Mouse (Mus musculus) embryonic facial prominence, embryonic 14.5 days (tissue): Measurements from ENCODE around the gene Txnrd2. TPM values are rescaled to one million over a fixed set of nuclear protein-coding genes. Genes with fewer than 3 reads are reported as not detected.

ENCODE experiments used
- ATAC-seq: fragments of 200-750 bp; cut with Nextera tagmentation; 2 replicates; pipeline ENCODE4 v1.8.0; 2017; ENCODE audit warnings: low read depth, moderate number of reproducible peaks, moderate TSS enrichment
- DNase-seq: peaks from one replicate; pipeline ENCODE4 v3.0.0-alpha.2; 2015; ENCODE audit warnings: low spot score
- H3K27ac ChIP-seq: fragments of 300-500 bp; sonication (generic); replicated peaks from 2 replicates; pipeline ENCODE4 v1.5.1; 2014; ENCODE audit warnings: low read depth, mild to moderate bottlenecking, low read length, moderate library complexity
- H3K27me3 ChIP-seq: fragments of 300-500 bp; sonication (generic); replicated peaks from 2 replicates; pipeline ENCODE4 v1.6.1; 2014; ENCODE audit warnings: low read length; ENCODE audit not compliant: control insufficient read depth, insufficient read depth
- H3K36me3 ChIP-seq: fragments of 300-500 bp; sonication (generic); 2 replicates; pipeline ENCODE4 v1.6.1; 2014; ENCODE audit warnings: low read length, mixed read lengths; ENCODE audit not compliant: control insufficient read depth, insufficient read depth
- H3K4me1 ChIP-seq: fragments of 300-500 bp; sonication (generic); 2 replicates; pipeline ENCODE4 v1.6.1; 2014; ENCODE audit warnings: antibody characterized with exemption, low read length; ENCODE audit not compliant: control insufficient read depth, insufficient read depth
- H3K4me2 ChIP-seq: fragments of 300-500 bp; sonication (generic); 2 replicates; pipeline ENCODE4 v1.6.1; 2014; ENCODE audit warnings: low read depth, mild to moderate bottlenecking, low read length, moderate library complexity, mixed read lengths
- H3K4me3 ChIP-seq: fragments of 300-500 bp; sonication (generic); 2 replicates; pipeline ENCODE4 v1.5.1; 2014; ENCODE audit warnings: low read depth, mild to moderate bottlenecking, low read length
- H3K9ac ChIP-seq: fragments of 300-500 bp; sonication (generic); 2 replicates; pipeline ENCODE4 v1.6.1; 2014; ENCODE audit warnings: low read depth, mild to moderate bottlenecking, low read length, moderate library complexity, mixed read lengths
- H3K9me3 ChIP-seq: fragments of 300-500 bp; sonication (generic); 2 replicates; pipeline ENCODE4 v1.6.1; 2016; ENCODE audit warnings: low read length; ENCODE audit not compliant: control insufficient read depth
- WGBS: fragments of 180-500 bp; shearing (Covaris S2); extraction: QIAGEN DNeasy Blood & Tissue Kit; methylation state at CpG from one replicate; pipeline ENCODE4 v1.1.7; 2014; 5-methylcytosine and 5-hydroxymethylcytosine counted together
- polyA plus RNA-seq: library from polyadenylated mRNA; unstranded; fragments of >200 nt; fragmentation: Nextera tagmentation; extraction: Ambion mirVana; gene quantifications from 2 replicates; pipeline ENCODE4 v1.2.1, GENCODE M21; 2014

Txnrd2 gene
- polyA plus RNA-seq, 1 experiment from 2014 or later, result 14.7 TPM

- H3K9me3 ChIP-seq, result no peaks in the 10 kb centered on the region
- no peak for ATAC-seq
- H3K4me2 ChIP-seq, result no peak overlapping the region
- no peak overlapping the region for H3K27ac ChIP-seq
- H3K4me1 ChIP-seq, result peaks cover 12% of the 10 kb centered on the region
- H3K4me3 ChIP-seq, result no peak overlapping the region
- DNase-seq, result no peak
- no peak overlapping the region for H3K9ac ChIP-seq
- WGBS, result 88% methylated on average over 6 of the region's 6 CpGs
- H3K27me3 ChIP-seq, result no peaks in the 10 kb centered on the region
- H3K36me3 ChIP-seq, result peaks cover 27% of the 10 kb centered on the region
These were observed 75.3 kb downstream of the Txnrd2 start for GRCm38 (mm10) chr16:18501531-18501930.

DNA sequence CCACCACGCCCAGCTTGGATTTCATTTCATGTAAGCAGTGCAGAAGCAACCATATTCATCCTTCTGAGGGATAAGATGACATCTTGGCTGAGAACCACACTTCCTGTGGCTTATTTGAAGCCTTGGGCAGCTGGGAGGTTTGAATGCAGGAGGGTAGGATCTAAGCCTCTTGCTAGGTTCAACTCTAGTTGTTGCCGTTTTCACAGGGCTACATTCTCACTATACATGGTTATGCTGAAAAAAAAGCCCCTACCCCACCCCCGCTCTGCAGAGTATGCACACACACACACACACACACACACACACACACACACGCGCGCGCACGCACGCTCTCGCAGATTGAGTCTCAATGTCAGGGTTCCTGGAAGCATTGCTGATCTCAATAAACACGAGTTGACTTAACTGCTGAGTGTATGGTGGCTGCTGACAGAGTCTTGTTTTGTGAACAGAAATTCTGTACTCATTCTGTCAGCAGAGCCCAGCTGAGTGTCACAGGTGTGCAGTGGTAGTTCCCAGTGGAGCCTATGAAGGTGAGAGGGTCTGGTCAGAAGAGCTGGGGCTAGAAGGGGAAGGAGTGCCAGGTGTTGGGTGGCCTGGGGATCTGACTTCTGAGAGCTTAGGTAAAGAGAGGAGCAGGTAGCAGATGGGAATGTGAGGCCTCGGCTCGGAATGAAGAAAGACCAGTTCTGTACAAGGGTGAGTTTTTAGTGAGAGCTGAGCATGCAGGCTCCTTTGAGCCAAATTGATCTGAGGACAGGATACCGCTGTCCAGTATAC lies 77.6 kb downstream of the Txnrd2 start:
- DNase-seq (no peak), ATAC-seq (no peak)
- H3K27ac ChIP-seq, result no peak overlapping the region
- H3K9me3 ChIP-seq, result no peaks in the 10 kb centered on the region
- 82% methylated on average over 14 of the region's 14 CpGs for WGBS
- no peak overlapping the region for H3K9ac ChIP-seq
- H3K4me3 ChIP-seq, result no peak overlapping the region
- H3K4me1 ChIP-seq, result peaks cover 12% of the 10 kb centered on the region
- H3K27me3 ChIP-seq, result no peaks in the 10 kb centered on the region
- no peak overlapping the region for H3K4me2 ChIP-seq
- peaks cover 27% of the 10 kb centered on the region for H3K36me3 ChIP-seq

DNA sequence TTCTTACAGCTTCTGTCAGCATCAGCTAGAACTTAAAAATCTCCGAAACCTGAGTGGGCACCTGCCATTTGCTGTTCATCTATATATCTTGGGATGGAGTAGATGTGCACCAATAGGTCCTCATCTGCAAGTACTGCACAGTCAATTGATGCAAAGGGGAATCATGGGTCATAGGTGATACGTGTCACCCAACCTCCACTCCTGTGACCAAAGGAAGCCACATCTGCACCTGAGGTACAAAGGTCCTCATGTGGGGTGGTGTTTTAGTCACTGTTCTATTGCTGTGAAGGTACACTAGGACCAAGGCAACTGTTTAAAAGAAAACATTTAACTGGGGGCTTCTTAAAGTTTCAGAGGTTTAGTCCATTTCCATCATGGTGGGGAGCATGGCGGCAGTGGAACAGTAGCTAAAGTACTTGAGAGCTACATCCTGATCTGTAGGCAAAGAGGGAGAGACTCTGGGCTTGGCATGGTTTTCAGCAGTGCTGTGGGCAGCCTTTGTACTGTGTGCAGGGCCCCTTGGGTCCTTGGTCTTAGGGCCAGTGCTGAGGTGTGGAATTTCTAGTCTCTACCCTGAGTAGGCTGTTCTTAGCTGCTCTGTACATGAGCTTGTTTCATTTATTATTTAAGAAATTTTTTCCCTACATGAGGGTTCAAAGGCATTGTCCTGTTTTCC lies 80.5 kb downstream of the Txnrd2 start:
- Histone ChIP-seq H3K27ac (no peak overlapping the region), H3K4me3 (no peak overlapping the region), H3K36me3 (peaks cover 17% of the 10 kb centered on the region), H3K9ac (no peak overlapping the region), H3K9me3 (no peaks in the 10 kb centered on the region), H3K4me2 (no peak overlapping the region), H3K4me1 (no peaks in the 10 kb centered on the region), H3K27me3 (no peaks in the 10 kb centered on the region)
- no peak for DNase-seq
- ATAC-seq, result no peak
- 89% methylated on average over 3 of the region's 3 CpGs for WGBS

DNA sequence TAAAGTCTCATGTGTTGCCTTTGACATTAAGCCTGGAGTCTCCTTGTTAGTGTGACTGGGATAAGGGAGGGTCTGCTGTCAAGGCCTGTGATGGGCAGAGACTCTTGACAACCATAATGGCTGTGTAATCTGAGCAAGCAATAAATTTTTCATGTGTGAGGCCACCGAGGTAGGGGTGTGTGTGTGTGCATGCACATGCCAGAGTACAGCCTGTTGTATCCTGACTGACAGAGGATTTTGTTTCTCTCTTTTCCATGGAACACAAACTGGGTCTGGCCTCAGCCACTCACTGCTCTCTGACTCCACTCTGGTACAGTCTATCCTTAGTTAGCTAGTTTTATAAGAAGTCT lies 81.0 kb downstream of the Txnrd2 start:
- Histone ChIP-seq H3K9me3 (no peaks in the 10 kb centered on the region), H3K4me3 (no peak overlapping the region), H3K27me3 (no peaks in the 10 kb centered on the region), H3K4me2 (no peak overlapping the region), H3K36me3 (peaks cover 12% of the 10 kb centered on the region), H3K4me1 (no peaks in the 10 kb centered on the region), H3K27ac (no peak overlapping the region), H3K9ac (no peak overlapping the region)
- DNase-seq (no peak), ATAC-seq (peak; percentile 23; the same call in 1 of the 2 replicates)
- 12% methylated on average over 1 of the region's 1 CpGs for WGBS

GRCm38 (mm10) chr16:18511741-18512140 lies 85.6 kb downstream of the Txnrd2 start:
- ATAC-seq, result no peak
- Histone ChIP-seq H3K4me2 (no peak overlapping the region), H3K4me3 (no peak overlapping the region), H3K9me3 (no peaks in the 10 kb centered on the region), H3K27me3 (no peaks in the 10 kb centered on the region), H3K4me1 (no peaks in the 10 kb centered on the region; the same call in 1 of the 2 replicates), H3K9ac (no peak overlapping the region), H3K27ac (no peak overlapping the region), H3K36me3 (no peaks in the 10 kb centered on the region)
- 84% methylated on average over 5 of the region's 5 CpGs for WGBS
- no peak for DNase-seq

- H3K4me1 ChIP-seq, result no peaks in the 10 kb centered on the region; the same call in 1 of the 2 replicates
- no peaks in the 10 kb centered on the region for H3K36me3 ChIP-seq
- no peak overlapping the region for H3K4me2 ChIP-seq
- H3K27ac ChIP-seq, result no peak overlapping the region
- H3K4me3 ChIP-seq, result no peak overlapping the region
- DNase-seq, result peak; percentile 49
- H3K27me3 ChIP-seq, result no peaks in the 10 kb centered on the region
- no peak for ATAC-seq
- 43% methylated on average over 6 of the region's 6 CpGs for WGBS
- no peaks in the 10 kb centered on the region for H3K9me3 ChIP-seq
- no peak overlapping the region for H3K9ac ChIP-seq
These were observed 87.3 kb downstream of the Txnrd2 start for GRCm38 (mm10) chr16:18513508-18513907.

- Histone ChIP-seq H3K4me2 (no peak overlapping the region), H3K9me3 (no peaks in the 10 kb centered on the region), H3K36me3 (no peaks in the 10 kb centered on the region), H3K4me3 (no peak overlapping the region), H3K27me3 (no peaks in the 10 kb centered on the region), H3K27ac (no peak overlapping the region), H3K9ac (no peak overlapping the region), H3K4me1 (no peaks in the 10 kb centered on the region; the same call in 1 of the 2 replicates)
- DNase-seq (no peak), ATAC-seq (no peak)
These were observed 91.9 kb downstream of the Txnrd2 start for GRCm38 (mm10) chr16:18518091-18518490.

DNA sequence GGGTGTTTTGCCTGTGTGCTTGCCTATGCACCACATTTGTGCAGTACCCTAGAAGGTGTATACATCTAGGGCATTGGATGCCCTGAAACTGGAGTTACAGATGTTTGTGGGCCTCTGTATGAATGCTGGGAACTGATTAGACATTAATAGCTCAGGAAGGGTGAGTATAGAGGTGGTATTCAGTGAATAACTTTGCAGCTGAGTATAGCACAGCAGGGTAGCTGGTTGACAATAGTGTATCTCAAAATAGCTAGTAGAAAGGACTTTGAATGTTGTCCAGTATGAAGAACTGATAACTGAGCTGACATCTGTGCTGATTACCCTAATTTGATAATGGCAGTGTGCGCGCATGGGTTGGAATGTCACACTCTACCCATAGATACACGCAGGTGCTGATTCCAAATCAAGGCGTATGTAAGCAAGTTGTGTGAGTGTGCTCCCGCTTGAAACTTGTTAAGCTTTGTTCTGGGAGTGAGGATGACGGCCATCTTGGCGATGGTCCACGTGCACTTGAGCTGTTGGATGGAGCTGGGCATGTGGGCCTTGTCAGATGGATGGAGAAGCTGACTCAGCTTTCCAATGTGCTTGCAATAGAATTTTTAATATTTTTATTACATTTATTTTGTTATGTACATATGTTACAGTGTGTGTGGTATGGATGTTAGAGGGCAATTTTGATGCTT lies 97.5 kb downstream of the Txnrd2 start:
- ATAC-seq (no peak), DNase-seq (no peak)
- no peak overlapping the region for H3K4me2 ChIP-seq
- no peak overlapping the region for H3K9ac ChIP-seq
- H3K9me3 ChIP-seq, result no peaks in the 10 kb centered on the region
- no peak overlapping the region for H3K27ac ChIP-seq
- no peaks in the 10 kb centered on the region for H3K36me3 ChIP-seq
- H3K4me1 ChIP-seq, result no peaks in the 10 kb centered on the region
- no peak overlapping the region for H3K4me3 ChIP-seq
- 89% methylated on average over 8 of the region's 8 CpGs for WGBS
- no peaks in the 10 kb centered on the region for H3K27me3 ChIP-seq
